Mouse (Mus musculus): ENCODE measurements around the gene Hnrnpa0. TPM values are rescaled to one million over a fixed set of nuclear protein-coding genes. Genes with fewer than 3 reads are reported as not detected.

Hnrnpa0 gene
- total and polyA plus RNA-seq, 3 experiments: 165 to 381 (median 209) TPM

GRCm38 (mm10) chr13:58126126-58126525 is 2.2 kb downstream of the Hnrnpa0 start:
- Histone ChIP-seq H3K4me3 (ENCODE audit: control insufficient read depth in 1 of 2, insufficient read depth in 1 of 2, low read depth in 2 of 2, low read length in 2 of 2) (peak overlapping the region; percentile 62 to 74), H3K4me1 (ENCODE audit: control insufficient read depth in 1 of 2, insufficient read depth in 2 of 2, low read length in 2 of 2) (peaks cover 3 to 17% of the 10 kb centered on the region in 2 experiments), H3K27ac (ENCODE audit: control insufficient read depth, low read depth, low read length) (0 out of 2 replicates have a peak overlapping the region, but pooled peaks have one; percentile 34), H3K36me3 (ENCODE audit: control insufficient read depth in 1 of 2, insufficient read depth in 2 of 2, low read length in 2 of 2) (peaks cover 4 to 26% of the 10 kb centered on the region in 2 experiments; a peak in 3 of 4 replicates), H3K9ac (ENCODE audit: control insufficient read depth, low read depth, low read length, poor library complexity, severe bottlenecking) (peak overlapping the region; percentile 99), H3K9me3 (replicated peaks; ENCODE audit: insufficient read depth, low read length) (no peaks in the 10 kb centered on the region), H3K79me2 (ENCODE audit: control insufficient read depth, insufficient read depth, low read length, poor library complexity) (peaks cover 32% of the 10 kb centered on the region), H3K27me3 (ENCODE audit: control insufficient read depth in 1 of 2, insufficient read depth in 2 of 2, low read length in 2 of 2) (no peaks in the 10 kb centered on the region)
- DNase-seq (ENCODE audit: low read depth, low spot score): peak; percentile 90
- TF ChIP-seq ZNF384 (IDR thresholded peaks at IDR 0.05; ENCODE audit: low read depth, low read length) (peak; percentile 88), ZC3H11A (IDR thresholded peaks at IDR 0.05; ENCODE audit: low read depth, low read length) (no peak), MYC (IDR thresholded peaks at IDR 0.05; ENCODE audit: low read depth, low read length) (peak; percentile 67; the same call in 1 of the 2 replicates), MAX (IDR thresholded peaks at IDR 0.05; ENCODE audit: low read length) (no peak), NELFE (IDR thresholded peaks at IDR 0.05; ENCODE audit: low read depth, low read length) (no peak), POLR2AphosphoS2 (IDR thresholded peaks at IDR 0.05; ENCODE audit: low read length) (no peak), ZKSCAN1 (IDR thresholded peaks at IDR 0.05; ENCODE audit: low read depth, low read length) (no peak), CHD2 (IDR thresholded peaks at IDR 0.05; ENCODE audit: low read length) (no peak), KAT2A (conservative IDR thresholded peaks at IDR 0.05; ENCODE audit: low read depth, low read length) (no peak), SMC3 (IDR thresholded peaks at IDR 0.05; ENCODE audit: low read depth, low read length) (0 out of 2 replicates have a peak, but pooled peaks have one; percentile 16), MAZ (IDR thresholded peaks at IDR 0.05; ENCODE audit: low read depth, low read length) (no peak), UBTF (IDR thresholded peaks at IDR 0.05; ENCODE audit: borderline replicate concordance, insufficient read depth, low read depth, low read length) (no peak), EP300 (IDR thresholded peaks at IDR 0.05; ENCODE audit: low read depth in 1 of 2, low read length in 2 of 2) (0 out of 4 replicates have a peak, but pooled peaks of 1 of the 2 experiments have one; percentile 10), MAFK (IDR thresholded peaks at IDR 0.05; ENCODE audit: borderline replicate concordance, low read depth, low read length) (no peak), MEF2A (IDR thresholded peaks at IDR 0.05; ENCODE audit: extremely low read depth, insufficient replicate concordance, low read depth, low read length, poor library complexity, severe bottlenecking) (no peak), TAL1 (IDR thresholded peaks at IDR 0.05; ENCODE audit: low read length) (no peak), ZMIZ1 (IDR thresholded peaks at IDR 0.05; ENCODE audit: low read depth, low read length) (no peak), CTCF (IDR thresholded peaks at IDR 0.05 in 2 of 3, conservative IDR thresholded peaks at IDR 0.05 in 1 of 3; ENCODE audit: control insufficient read depth in 1 of 3, insufficient read depth in 1 of 3, low read depth in 2 of 3, low read length in 3 of 3, poor library complexity in 1 of 3, severe bottlenecking in 1 of 3) (peak; percentile 43 to 82 (median 79)), ETS1 (IDR thresholded peaks at IDR 0.05; ENCODE audit: low read depth, low read length) (0 out of 2 replicates have a peak, but pooled peaks have one; percentile 40), HCFC1 (IDR thresholded peaks at IDR 0.05; ENCODE audit: low read depth, low read length) (no peak), POLR2A (IDR thresholded peaks at IDR 0.05; ENCODE audit: control insufficient read depth in 1 of 2, insufficient read depth in 1 of 2, low read depth in 1 of 2, low read length in 2 of 2, poor library complexity in 1 of 2) (peak in 1 of 2 experiments; percentile 51; a peak in 2 of 4 replicates), TCF12 (IDR thresholded peaks at IDR 0.05; ENCODE audit: low read depth, low read length) (no peak), MXI1 (IDR thresholded peaks at IDR 0.05; ENCODE audit: low read depth, low read length) (0 out of 2 replicates have a peak, but pooled peaks have one; percentile 42), CHD1 (IDR thresholded peaks at IDR 0.05; ENCODE audit: low read depth, low read length) (peak; percentile 6; the same call in 1 of the 2 replicates), RAD21 (IDR thresholded peaks at IDR 0.05; ENCODE audit: low read depth, low read length) (peak; percentile 11; the same call in 1 of the 2 replicates), NRF1 (IDR thresholded peaks at IDR 0.05; ENCODE audit: insufficient read depth, low read depth, low read length, poor library complexity, severe bottlenecking) (no peak), TBP (IDR thresholded peaks at IDR 0.05; ENCODE audit: low read depth, low read length) (0 out of 2 replicates have a peak, but pooled peaks have one; percentile 26), SIN3A (IDR thresholded peaks at IDR 0.05; ENCODE audit: low read length) (peak; percentile 75), JUND (IDR thresholded peaks at IDR 0.05; ENCODE audit: low read depth, low read length) (no peak)

Data from MEL (cell line).